Mouse (Mus musculus): ENCODE measurements around the gene Rdh7.
"Not testable (repeated sequence)": the region's sequence is repeated elsewhere in the genome, so short reads cannot be mapped to it uniquely, and the experiment has no call there.

Gene Rdh7

DNA sequence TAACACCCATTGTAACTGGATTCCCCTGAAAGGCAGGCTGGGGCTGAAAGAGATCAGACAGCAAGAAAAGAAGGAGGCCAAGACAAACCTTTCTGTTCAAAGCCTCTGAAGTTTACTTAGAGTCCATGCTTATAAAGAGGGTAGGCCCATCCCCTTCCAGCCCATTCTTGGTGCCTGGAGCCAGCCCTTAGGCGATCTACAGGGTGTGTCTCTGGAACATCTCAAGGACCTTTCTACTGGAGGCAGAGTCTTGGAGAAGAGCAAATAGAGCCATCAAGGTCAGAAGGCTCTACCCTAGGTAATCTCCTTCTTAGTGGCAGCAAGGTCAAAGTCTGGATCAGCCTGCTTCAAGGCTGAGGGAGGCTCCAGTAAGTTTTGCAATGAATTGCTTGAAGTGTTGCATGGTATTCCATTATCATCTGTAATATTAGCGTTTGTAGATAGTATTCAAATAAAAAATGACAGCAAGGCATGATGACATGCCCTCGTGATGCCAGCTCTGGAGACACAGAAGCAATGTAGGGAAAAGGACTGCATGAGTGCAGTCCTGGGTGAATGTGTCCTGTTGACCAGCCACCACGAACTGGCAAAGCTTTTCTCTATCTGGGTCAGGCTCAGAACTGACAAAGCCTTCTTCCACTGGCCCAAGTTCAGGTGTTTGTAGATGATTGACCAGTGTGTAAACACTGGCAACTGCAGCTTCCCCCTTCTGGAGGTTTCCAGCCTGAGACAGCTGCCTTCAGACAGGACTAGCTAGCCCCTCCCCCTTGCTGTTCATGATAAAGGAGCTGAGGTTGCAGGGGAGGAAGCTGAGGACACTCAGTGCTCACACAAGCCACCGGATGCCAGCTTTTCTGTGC lies 4.8 kb upstream of the Rdh7 start:
- not testable (repeated sequence) for DNase-seq (ENCODE audit: low spot score)

DNA sequence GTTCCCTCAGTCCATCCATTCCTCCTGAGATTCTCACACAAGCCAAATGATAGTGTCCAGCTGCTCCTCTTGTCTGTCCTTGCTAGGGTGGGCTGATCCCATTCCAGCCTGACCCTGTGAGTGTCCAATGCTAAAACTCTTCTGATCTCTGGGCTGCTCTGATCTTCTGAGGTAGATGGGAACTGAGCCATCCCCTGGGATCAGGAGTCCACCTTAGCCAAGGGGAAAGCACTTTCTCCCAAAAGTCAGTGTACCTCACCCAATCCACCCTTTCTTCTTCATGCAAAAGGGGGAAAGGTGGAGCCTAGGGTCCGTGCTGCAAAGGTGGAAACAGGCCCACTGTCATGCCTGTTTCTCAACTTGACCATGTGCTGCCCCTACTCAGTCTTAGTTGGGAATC lies 2.9 kb upstream of the Rdh7 start:
- no peak for DNase-seq (ENCODE audit: low spot score)

DNA sequence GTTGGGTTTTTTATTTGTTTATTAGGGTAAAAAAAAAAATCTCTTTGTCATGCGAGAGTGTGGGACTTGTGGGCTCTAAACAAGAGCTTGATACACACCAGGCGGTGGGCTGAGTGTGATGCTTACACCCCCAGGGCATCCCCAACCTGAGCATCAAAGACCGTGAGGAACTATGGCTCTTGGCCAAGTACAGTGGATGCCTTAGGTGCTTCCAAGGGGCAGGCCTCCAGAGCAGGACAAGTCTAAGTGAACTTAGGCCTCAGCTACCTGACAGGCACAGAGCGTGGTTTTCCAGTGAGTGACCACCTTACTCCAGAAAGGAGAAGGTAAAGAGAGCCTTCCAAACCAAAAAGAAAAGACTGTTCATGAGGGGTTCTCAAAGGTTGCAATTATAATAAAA lies 1.6 kb downstream of the Rdh7 start:
- no peak for DNase-seq (ENCODE audit: low spot score)

DNA sequence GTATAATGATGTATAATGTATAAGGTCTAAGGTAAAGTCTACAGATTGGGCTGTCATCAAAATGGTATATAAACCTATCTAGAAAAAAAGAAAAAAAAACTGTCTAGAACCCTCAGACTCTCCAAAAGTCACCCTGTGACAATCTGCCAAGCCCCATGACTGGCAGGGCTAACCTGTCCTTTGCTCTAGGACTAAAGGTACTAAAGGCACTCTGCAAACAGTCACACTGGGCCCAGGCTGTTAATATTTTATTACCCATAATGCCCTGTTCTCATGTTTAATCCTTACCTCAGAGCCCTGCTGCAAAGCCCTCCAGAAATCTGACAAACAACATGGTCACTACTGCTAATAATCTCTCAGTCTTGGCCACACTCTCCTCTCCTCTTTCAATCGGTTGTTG lies 2.1 kb downstream of the Rdh7 start:
- no peak for DNase-seq (ENCODE audit: low spot score)

DNA sequence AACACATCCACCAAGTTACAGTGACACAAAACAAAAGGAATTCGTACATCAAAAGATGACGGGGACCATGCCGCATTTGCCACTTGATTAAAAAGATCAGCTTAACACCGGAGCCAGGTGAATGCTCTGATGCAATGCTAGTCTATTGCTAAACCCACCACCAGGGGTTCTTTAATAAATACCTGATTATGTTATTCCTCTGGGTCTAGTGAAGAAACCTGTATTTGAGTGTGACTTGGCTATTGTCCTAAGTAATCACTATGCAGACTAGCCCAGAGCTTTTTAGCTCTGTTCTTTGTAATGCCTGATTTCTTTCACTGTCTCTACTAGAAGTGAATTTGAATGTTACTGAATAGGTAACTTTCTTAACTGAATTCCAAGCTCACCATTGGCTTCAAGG lies 7.6 kb downstream of the Rdh7 start:
- no peak for DNase-seq (ENCODE audit: low spot score)

DNA sequence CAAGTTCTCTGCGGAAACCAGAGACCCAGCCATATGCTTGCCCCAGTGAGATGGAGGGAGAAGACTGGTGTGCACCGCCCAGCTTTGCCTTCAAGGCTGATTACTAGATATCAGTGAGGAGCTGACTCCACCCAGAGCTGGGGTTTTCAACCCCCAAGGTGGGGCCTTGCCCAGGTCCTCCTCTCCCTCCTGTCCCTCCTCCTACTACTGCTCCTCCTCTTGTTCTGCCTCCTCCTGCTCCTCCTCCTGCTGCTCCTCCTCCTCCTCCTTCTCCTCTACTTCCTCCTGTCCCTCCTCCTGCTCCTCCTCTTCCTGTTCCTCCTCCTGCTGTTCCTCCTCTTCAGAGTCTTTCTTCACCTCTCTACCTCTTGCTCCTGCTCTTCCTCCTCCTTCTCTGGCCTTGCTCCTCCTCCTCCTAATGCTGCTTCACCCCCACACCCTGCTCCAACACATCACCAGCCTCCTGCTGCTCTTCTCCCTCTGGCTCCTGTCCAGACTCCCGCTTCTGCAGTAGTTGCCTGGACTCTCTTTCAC lies 9.4 kb downstream of the Rdh7 start:
- DNase-seq (ENCODE audit: low spot score), result no peak

DNA sequence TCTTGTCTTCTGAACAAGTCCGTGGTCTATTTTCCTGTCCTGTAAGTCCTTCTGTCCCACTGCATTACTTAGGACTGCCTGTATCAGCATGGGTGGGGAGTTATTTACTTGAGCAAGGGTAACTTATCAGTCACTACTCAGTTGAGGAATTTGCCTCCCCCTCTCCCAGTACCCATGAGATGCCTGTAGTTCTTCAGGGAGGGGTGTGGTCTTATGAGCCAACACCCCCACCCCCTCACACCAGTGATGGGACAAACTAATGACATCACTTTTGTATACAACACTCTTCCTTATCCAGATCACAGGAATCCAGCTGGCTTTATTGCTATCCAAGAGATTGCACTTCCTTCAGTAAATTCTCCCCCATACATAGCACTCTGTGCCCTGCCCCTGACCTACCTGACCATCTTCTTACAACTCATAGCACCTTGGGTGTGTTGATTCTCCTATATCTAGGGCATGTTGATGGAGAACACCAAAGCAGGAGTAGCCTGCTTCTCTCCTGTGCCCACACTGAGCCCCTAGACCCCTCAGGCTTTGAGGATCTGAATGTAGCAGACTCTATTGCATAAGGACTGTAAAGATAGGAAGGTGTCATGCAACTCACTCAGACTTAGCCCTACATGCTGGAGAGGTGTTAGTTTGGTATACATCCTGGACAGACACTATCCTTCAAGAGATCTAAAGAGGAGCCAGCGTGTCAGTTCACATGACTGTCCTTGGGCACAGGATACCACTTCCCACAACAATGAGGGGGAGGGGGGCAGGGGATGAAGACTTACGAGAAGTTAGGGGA lies 10.2 kb downstream of the Rdh7 start:
- no peak for DNase-seq (ENCODE audit: low spot score)

DNA sequence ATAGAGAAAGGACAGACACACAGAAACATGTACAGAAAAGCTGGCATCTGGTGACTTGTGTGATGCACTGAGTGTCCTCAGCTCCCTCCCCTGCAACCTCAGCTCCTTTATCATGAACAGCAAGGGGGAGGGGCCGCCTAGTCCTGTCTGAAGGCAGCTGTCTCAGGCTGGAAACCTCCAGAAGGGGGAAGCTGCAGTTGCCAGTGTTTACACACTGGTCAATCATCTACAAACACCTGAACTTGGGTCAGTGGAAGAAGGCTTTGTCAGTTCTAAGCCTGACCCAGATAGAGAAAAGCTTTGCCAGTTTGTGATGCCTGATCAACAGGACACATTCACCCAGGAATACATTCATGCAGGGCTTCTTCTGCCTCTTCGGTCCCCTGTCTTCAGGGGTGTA lies 10.9 kb downstream of the Rdh7 start:
- no peak for DNase-seq (ENCODE audit: low spot score)

DNA sequence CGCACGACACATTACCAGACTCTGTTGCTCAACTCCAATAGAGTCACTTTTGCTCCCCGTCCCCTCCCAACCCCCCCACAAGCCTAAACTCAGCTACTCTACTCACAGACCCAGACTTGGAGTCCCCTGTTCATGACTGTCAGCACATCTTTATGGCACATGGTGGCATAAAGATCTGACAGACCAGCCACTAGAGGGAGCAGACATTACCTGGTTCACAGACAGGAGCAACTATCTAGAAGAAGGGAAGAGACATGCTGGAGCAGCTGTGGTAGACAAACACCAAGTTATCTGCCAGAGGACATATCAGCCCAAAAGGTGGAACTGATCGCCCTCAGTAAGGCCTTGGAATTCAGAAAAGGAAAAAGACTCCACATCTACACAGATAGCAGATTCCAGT lies 16.1 kb downstream of the Rdh7 start:
- DNase-seq (ENCODE audit: low spot score), result no peak

DNA sequence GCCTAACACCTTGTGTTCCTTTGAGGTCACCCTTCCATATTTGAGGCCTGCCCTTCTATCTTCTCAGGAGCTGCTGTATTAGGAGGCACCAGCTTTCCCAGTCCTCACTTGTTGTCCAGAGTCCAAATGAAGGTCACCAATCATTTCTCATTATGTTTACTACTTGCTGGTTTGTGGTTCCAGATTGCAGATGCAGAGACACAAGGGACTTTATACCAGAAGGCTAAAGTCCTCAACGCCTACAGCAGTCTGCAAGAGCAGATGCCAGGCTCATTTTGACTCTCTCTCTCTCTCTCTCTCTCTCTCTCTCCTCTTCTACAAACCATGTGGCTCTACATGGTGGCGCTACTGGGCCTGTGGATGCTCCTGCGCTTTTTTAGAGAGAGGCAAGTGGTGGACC lies 22.4 kb downstream of the Rdh7 start, which contains the start of gene Rdh16f2:
Gene Rdh16f2, plus strand, starts transcription at position 243 of the 400 bp plus-strand sequence.
- DNase-seq (ENCODE audit: low spot score), result no peak

DNA sequence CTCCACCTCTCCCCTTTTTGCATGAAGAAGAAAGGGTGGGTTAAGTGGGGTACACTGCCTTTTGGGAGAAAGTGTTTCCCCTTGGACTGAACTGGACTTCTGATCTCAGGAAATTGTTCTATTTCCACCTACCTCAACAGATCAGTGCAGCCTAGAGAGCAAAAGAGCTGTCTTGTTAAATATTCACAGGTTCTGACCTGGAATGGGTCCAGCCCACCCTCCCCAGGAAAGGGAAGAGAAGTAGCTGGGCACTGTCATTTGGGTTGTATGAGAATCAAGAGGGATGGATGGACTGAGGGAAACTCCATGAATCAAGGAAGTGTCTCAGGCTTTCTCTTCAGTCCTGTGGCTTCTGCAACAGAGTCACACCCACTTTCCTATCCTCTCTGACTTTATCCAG lies 23.7 kb downstream of the Rdh7 start:
- no peak for DNase-seq (ENCODE audit: low spot score)

DNA sequence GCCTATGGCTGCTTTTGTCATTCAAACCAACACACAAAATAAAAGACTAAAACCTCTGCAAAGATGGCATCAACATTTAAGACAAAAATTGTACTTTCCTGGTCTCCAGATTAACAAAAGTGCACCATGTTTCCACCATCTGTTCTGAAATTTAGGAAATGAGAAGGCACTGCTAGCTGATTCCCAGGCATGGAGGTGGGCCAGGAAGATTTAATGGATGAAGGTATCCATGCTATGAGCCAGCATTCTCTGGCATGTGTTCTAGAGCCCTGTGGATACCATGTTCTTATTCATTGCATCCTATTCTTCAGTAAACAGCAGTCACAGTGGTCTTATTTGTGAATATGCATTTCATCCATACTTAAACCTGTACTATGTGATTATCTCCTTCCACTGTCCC lies 32.2 kb downstream of the Rdh7 start:
- no peak for DNase-seq (ENCODE audit: low spot score)

DNA sequence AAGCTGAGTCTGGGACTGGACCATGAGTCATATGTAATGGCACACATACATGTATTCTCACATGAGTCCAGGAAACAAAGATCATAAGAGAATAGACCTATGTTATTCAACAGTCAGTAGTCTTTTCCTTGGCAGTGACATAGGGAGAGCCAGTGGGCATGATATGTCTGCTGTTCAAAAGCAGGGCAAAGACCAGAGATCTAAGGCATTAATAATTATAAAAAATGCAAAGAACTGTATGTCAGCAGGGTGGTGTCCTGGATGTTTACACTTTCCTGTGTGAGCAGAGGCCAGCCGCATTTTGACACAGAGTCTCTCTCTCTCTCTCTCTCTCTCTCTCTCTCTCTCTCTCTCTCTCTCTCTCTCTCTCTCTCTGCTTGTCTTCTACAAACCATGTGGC lies 39.0 kb downstream of the Rdh7 start, which contains the start of gene Rdh19:
Gene Rdh19, plus strand, starts transcription at position 301 of the 400 bp plus-strand sequence.
- no peak for DNase-seq (ENCODE audit: low spot score)

DNA sequence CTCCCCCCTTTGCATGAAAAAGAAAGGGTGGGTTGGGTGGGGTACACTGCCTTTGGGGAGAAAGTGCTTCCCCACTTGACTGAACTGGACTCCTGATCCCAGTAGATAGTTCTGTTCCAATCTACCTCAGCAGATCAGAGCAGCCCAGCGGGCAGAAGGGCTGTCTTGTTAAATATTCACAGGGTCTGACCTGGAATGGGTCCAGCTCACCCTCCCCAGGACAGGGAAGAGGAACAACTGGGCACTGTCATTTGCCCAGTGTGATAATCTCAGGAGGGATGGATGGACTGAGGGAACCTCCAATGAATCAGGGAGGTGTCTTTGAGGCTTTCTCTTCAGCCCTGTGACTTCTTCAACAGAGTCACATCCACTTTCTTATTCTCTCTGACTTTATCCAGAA lies 40.5 kb downstream of the Rdh7 start:
- DNase-seq (ENCODE audit: low spot score), result no peak

DNA sequence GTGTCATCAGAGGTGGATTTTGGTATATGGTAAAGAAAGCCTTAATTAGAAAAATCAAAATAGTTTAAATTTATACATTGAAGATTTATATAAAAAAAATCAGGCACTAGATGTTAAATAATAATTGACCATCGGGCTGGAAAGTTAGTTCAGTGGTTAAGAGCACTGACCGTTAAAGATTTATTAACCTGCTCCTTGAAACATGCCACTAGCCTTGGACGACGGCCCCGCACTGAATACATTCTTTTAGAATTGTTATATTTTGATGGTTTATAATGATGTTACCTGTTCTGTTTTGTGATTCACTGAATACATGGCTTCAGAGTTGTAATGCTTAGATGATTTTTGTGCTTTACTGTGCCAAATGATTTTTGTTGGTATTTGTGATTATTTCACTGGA lies 42.7 kb downstream of the Rdh7 start:
- DNase-seq (ENCODE audit: low spot score), result not testable (repeated sequence)

DNA sequence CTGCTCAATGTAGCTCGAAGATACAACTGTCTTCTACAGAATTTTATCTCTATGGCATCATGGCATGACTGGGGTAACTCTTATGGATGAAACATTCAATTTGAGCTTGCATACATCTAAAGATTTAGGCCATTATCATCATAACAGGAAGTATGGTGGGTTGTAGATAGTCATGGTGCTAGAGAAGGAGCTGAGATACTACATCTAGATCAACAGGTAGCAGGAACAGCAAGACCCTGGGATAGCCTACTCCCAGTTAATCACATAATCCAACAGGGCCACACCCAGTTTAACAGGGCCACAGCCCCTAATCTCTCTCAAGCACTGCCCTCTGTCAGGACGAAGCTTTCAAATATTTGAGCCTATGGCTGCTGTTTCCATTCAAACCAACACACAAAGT lies 47.8 kb downstream of the Rdh7 start:
- no peak for DNase-seq (ENCODE audit: low spot score)

DNA sequence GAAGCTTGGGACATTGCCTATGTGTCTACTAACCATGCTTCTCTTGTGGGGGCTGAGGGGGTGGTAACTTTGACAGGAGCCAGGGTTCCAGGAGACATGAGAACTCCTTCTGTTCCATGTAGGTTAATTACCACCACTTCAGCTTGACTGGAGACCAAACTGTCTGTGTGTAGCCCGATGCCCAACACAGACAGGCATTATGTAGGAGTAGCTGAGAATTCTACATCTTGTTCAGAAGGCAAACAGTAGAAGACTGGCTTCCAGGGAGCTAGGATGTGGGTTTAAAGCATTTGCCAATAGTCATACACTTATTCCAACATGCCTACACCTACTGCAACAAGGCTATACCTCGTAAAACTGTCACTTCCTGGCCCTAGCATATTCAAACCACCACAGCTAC lies 50.1 kb downstream of the Rdh7 start:
- no peak for DNase-seq (ENCODE audit: low spot score)

DNA sequence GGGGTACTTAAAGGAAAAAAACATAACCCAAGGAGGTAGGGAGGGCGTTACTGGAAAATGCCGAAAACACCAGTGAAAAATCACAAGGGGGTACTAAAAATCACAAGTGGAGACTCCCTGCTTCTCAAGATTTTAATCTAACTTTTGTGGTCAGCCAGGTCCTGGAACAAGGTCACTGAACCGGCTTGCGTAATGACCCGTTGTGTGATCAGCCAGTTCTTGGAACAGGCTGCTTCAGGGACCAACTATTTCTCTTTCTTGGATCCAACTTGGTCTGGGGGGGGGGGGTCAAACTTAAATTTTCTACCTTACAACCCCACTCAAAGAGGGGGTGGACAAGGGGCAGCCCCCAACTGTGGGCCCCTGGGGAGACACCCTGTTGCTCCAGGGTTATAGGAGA lies 50.8 kb downstream of the Rdh7 start:
- not testable (repeated sequence) for DNase-seq (ENCODE audit: low spot score)

DNA sequence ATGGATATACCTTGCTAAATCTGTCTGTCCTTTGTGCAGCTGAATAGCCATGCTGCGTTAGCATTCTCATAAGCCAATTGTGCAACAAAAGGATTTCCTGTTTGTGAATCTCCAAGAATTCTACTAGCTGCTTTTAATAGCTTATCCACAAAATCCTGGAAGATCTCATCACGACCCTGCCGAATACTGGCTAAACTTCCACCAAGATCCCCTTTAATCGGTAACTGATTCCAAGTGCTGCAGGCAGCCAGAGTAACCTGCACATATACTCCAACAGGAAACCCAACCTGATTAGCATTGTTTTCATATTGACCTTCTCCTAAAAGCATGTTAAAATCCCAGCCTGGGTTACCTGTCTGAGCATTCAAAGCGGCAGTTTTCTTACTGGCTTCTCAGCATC lies 53.3 kb downstream of the Rdh7 start:
- DNase-seq (ENCODE audit: low spot score), result no peak

DNA sequence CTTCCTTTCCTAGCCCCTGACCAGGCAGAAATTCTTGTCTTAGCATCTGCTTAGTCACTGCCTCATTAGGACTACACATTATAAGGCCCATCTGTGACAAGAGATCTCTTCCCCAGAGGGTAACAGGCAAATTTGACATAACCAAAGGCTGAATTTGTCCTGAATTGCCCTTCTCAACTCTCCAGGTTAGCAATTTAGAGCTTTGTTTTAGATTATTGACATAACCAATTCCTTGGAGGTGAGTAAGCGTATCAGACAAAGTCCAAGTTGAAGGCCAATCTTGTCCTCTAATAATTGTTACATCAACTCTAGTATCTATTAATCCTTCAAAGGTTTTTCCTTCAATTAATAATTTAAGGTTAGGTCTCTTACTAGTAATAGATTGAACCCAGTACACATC lies 54.4 kb downstream of the Rdh7 start:
- not testable (repeated sequence) for DNase-seq (ENCODE audit: low spot score)
